Mouse (Mus musculus): ENCODE results near the gene Gm21900.
"Not testable (repeated sequence)": the region's sequence is repeated elsewhere in the genome, so short reads cannot be mapped to it uniquely, and the experiment has no call there.

The Gm21900 gene

GRCm38 (mm10) chrY:10616061-10616460 is at the start of gene Gm21900:
TSS of gene Gm21900 (plus strand) at chrY:10616361.
- not testable (repeated sequence) for DNase-seq

DNA sequence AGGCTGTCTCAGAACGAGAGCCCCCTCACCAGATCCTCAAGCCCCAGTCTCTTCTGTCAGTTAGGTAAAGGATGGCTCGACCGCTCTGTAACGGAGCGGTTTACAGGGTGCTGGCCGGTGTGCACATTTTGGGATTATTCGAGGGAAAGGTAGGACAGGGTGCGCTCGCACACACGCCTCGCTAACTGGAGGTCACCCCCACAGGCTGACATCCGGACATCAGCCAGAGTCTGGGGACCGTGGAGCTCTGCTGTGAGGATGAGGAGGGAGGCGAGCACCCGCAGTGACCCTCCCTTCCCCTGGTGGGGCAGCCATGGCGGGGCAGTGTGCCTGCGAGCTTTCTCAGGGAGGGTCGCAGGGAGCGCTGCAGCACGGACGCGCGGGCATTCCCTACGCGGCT is 27.4 kb downstream of the Gm21900 start:
- peak; percentile 14 for DNase-seq
